Mouse (Mus musculus) liver, postnatal 0 days (tissue): ENCODE results near the gene Sart3. TPM values are rescaled to one million over a fixed set of nuclear protein-coding genes. Genes with fewer than 3 reads are reported as not detected.

ENCODE experiments used
- ATAC-seq: fragments of 200-750 bp; cut with Nextera tagmentation; 2 replicates; pipeline ENCODE4 v1.8.0; 2017; ENCODE audit warnings: mild to moderate bottlenecking, moderate library complexity
- DNase-seq: peaks from one replicate; pipeline ENCODE4 v3.0.0-alpha.2; 2016
- H3K27ac ChIP-seq: fragments of 300-500 bp; sonication (generic); 2 replicates; pipeline ENCODE4 v1.5.1; 2014; ENCODE audit warnings: antibody characterized with exemption, moderate library complexity, mild to moderate bottlenecking, low read depth
- H3K27me3 ChIP-seq: fragments of 300-500 bp; sonication (generic); 2 replicates; pipeline ENCODE4 v1.6.1; 2014; ENCODE audit warnings: low read length, control low read depth, mixed read lengths; ENCODE audit not compliant: insufficient read depth
- H3K36me3 ChIP-seq: fragments of 300-500 bp; sonication (generic); replicated peaks from 2 replicates; pipeline ENCODE4 v1.6.1; 2014; ENCODE audit warnings: mild to moderate bottlenecking, control low read depth, low read length, moderate library complexity, mixed read lengths; ENCODE audit not compliant: insufficient read depth
- H3K4me1 ChIP-seq: fragments of 300-500 bp; sonication (generic); 2 replicates; pipeline ENCODE4 v1.6.1; 2014; ENCODE audit warnings: antibody characterized with exemption, mild to moderate bottlenecking, control low read depth; ENCODE audit not compliant: insufficient read depth
- H3K4me2 ChIP-seq: fragments of 300-500 bp; sonication (generic); 2 replicates; pipeline ENCODE4 v1.6.1; 2014; ENCODE audit warnings: low read depth, mild to moderate bottlenecking, low read length, moderate library complexity, mixed read lengths
- H3K4me3 ChIP-seq: fragments of 300-500 bp; sonication (generic); 2 replicates; pipeline ENCODE4 v1.5.1; 2014; ENCODE audit warnings: low read depth, low read length
- H3K9ac ChIP-seq: fragments of 300-500 bp; sonication (generic); replicated peaks from 2 replicates; pipeline ENCODE4 v1.6.1; 2014; ENCODE audit warnings: mild to moderate bottlenecking, moderate library complexity
- H3K9me3 ChIP-seq: fragments of 300-500 bp; sonication (generic); 2 replicates; pipeline ENCODE4 v1.6.1; 2016; ENCODE audit warnings: mild to moderate bottlenecking, control low read depth, low read length, mixed read lengths
- CTCF ChIP-seq: sonication (generic); IDR thresholded peaks from 2 replicates; pipeline ENCODE4 v1.5.1; 2016; ENCODE audit warnings: antibody characterized with exemption, low read depth
- EP300 ChIP-seq: IDR thresholded peaks from 2 replicates; pipeline ENCODE4 v1.6.1; 2016; ENCODE audit warnings: antibody characterized with exemption, low read depth, mild to moderate bottlenecking
- WGBS: fragments of 180-500 bp; shearing (Covaris S2); extraction: QIAGEN DNeasy Blood & Tissue Kit; methylation state at CpG from one replicate; pipeline ENCODE4 v1.1.7; 2014; ENCODE audit not compliant: insufficient replicate concordance; 5-methylcytosine and 5-hydroxymethylcytosine counted together
- polyA plus RNA-seq: library from polyadenylated mRNA; unstranded; fragments of >200 nt; fragmentation: Nextera tagmentation; extraction: Ambion mirVana; gene quantifications from 2 replicates; pipeline ENCODE4 v1.2.1, GENCODE M21; 2015

Gene Sart3
- polyA plus RNA-seq, 1 experiment from 2014 or later: 7.9 TPM

- H3K4me2 ChIP-seq: peak overlapping the region; percentile 97
- peaks cover 37% of the 10 kb centered on the region for H3K36me3 ChIP-seq
- TF ChIP-seq EP300: no peak
- TF ChIP-seq CTCF: peak; percentile 99
- H3K27ac ChIP-seq: peak overlapping the region; percentile 76
- peak overlapping the region; percentile 85 for H3K9ac ChIP-seq
- H3K4me1 ChIP-seq: peaks cover 29% of the 10 kb centered on the region
- 0% methylated on average over 7 of the region's 7 CpGs for WGBS
- H3K27me3 ChIP-seq: no peaks in the 10 kb centered on the region
- peak; percentile 37 for ATAC-seq
- no peaks in the 10 kb centered on the region for H3K9me3 ChIP-seq
- peak; percentile 94 for DNase-seq
- peak overlapping the region; percentile 88 for H3K4me3 ChIP-seq
These were observed 1.4 kb upstream of the Sart3 start for GRCm38 (mm10) chr5:113773664-113774063.

DNA sequence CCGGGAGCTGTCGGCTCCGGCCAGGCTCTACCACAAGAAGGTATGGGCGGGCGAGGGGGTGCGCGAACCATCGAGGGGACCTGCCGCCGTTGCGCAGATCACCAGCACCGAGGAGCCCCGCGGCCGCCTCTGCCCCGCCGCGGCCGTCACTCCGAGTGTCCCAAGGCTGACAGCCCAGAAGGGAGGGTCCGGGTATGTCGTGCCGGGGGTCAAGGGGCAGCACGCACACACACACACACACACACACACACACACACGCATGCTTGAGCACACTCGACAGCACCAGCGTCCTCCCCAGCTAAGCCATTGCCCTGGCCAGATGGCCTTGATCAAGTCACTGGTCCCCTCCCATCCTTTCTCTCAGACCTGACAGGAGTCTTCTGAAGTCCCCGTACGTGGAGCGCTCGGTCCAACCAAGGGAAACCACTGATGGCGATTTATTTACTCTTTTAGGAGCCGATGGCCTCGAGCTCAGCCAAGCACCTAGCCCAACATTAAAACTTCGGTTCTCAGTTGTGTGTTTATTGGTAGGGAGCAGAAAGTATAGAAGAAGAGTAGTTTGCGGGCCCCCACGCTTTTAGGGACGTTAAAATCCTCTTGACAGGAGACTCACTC, 702 bp upstream of the Sart3 start:
- H3K36me3 ChIP-seq: peaks cover 34% of the 10 kb centered on the region
- H3K27ac ChIP-seq: peak overlapping the region; percentile 76
- no peaks in the 10 kb centered on the region for H3K9me3 ChIP-seq
- H3K27me3 ChIP-seq: no peaks in the 10 kb centered on the region
- TF ChIP-seq EP300 (no peak), CTCF (no peak)
- peak overlapping the region; percentile 88 for H3K4me3 ChIP-seq
- H3K9ac ChIP-seq: peak overlapping the region; percentile 85
- WGBS: 2% methylated on average over 29 of the region's 38 CpGs
- peak overlapping the region; percentile 97 for H3K4me2 ChIP-seq
- ATAC-seq (peak; percentile 14), DNase-seq (no peak)
- peaks cover 29% of the 10 kb centered on the region for H3K4me1 ChIP-seq

DNA sequence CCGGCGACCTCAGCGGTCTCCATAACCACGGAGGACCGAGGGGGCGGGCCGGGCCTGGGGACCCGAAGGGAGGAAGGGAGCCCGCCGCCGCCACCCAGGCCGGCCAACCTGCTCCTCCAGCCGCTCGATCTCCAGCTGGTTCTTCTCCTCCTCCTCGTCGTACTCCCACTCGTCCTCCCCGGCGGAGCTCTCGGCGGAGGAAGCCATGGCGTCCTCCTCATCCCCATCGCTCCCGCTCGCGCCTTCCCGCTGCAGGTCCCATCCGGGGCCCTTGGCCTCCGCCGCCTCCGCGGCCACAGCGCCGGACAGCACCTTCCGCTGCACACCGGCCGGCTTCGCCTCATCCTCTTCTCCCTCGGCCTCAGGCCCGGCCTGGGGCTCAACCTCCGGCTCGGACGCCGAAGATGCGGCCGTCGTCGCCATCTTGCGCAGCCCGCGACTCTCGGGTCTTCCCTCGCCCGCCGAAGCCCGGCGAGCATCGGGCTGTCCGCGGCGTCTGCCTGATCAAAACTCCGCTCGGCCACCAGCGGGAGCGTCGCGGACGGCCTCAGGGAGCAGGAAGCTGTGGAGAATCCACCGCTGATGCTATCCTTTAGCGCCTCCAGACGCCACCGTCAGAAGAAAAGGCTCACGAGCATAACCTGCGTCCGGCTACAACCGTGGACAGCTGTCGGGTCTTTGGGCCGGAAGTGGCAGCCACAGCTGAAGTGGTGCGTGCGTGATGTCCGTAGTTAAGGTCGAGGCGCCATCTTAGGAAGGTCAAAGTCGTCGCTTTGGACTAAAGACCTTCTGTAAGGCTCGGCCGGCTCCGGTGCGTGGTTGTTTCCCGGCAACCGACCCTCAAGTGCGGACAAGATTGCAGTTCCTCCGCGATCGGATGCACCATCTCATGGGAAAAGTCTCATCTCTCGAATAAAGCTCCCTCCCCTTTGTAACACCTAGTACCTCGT, 822 bp downstream of the Sart3 start:
- WGBS: under 1% methylated on average over 93 of the region's 97 CpGs
- Histone ChIP-seq H3K27me3 (no peaks in the 10 kb centered on the region), H3K36me3 (peaks cover 25% of the 10 kb centered on the region), H3K4me2 (peak overlapping the region; percentile 97), H3K9me3 (no peaks in the 10 kb centered on the region), H3K4me3 (peak overlapping the region; percentile 88), H3K9ac (peak overlapping the region; percentile 93), H3K4me1 (peaks cover 29% of the 10 kb centered on the region), H3K27ac (peak overlapping the region; percentile 92)
- TF ChIP-seq EP300 (peak; percentile 90), CTCF (no peak)
- peak; percentile 82 for ATAC-seq
- DNase-seq: peak; percentile 87

DNA sequence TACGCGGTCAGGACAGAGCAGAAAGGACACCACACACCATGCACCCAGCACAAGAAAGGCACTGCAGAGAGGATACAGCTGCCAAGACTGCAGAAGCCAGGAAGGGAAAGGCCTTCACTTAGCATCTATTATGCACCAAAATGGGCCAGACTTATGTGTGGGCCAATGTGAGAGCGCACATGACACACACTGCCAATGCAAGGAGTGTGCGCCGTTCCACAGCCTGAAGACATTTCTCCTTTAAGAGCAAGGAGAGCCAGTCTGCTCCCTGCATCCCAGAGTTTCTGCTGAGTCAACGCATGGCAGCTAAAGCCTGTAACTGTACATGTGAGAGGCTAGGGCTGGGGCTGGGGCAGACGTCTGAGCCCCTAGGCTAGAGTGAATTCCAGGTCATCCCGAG, 3.5 kb downstream of the Sart3 start:
- no peak for DNase-seq

GRCm38 (mm10) chr5:113765641-113766526, 6.4 kb downstream of the Sart3 start:
- Histone ChIP-seq H3K4me3 (no peak overlapping the region), H3K4me2 (no peak overlapping the region), H3K27me3 (no peaks in the 10 kb centered on the region), H3K9ac (no peak overlapping the region), H3K27ac (no peak overlapping the region), H3K9me3 (no peaks in the 10 kb centered on the region), H3K4me1 (peaks cover 10% of the 10 kb centered on the region), H3K36me3 (peaks cover 34% of the 10 kb centered on the region)
- DNase-seq: no peak
- no peak for TF ChIP-seq CTCF
- no peak for TF ChIP-seq EP300
- no peak for ATAC-seq
- 75% methylated on average over 13 of the region's 13 CpGs for WGBS

More for the DNA sequence above, 3.5 kb downstream of the Sart3 start:
- peaks cover 12% of the 10 kb centered on the region for H3K36me3 ChIP-seq
- no peak for ATAC-seq
- H3K27me3 ChIP-seq: no peaks in the 10 kb centered on the region
- H3K9ac ChIP-seq: no peak overlapping the region
- no peak overlapping the region for H3K4me2 ChIP-seq
- no peak for TF ChIP-seq EP300
- no peak for TF ChIP-seq CTCF
- no peaks in the 10 kb centered on the region for H3K9me3 ChIP-seq
- 85% methylated on average over 8 of the region's 8 CpGs for WGBS
- peaks cover 21% of the 10 kb centered on the region for H3K4me1 ChIP-seq
- no peak overlapping the region for H3K27ac ChIP-seq
- no peak overlapping the region for H3K4me3 ChIP-seq

DNA sequence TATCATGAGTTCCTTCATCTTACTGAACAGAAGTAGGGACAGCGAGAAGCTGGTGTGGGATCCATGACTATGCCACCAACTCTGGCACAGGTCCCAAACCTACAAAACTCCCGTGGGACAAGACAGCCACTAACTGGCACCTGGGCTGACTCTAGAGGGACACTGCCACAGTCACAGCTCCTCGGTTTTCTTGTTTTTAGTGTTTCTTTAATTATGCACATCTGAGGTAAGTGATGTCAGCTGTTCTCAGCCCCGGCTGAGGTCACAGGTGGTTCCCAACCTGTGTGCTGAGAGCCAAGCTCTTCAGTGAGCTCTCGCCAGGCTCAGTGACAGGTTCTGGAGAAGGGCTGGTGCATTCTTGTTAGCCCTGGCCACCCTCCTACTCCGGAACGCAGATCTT, 7.9 kb downstream of the Sart3 start:
- no peak overlapping the region for H3K4me2 ChIP-seq
- H3K9me3 ChIP-seq: no peaks in the 10 kb centered on the region
- no peaks in the 10 kb centered on the region for H3K27me3 ChIP-seq
- H3K4me1 ChIP-seq: no peaks in the 10 kb centered on the region
- H3K9ac ChIP-seq: no peak overlapping the region
- TF ChIP-seq CTCF: no peak
- no peak for DNase-seq
- no peak for ATAC-seq
- peaks cover 47% of the 10 kb centered on the region for H3K36me3 ChIP-seq
- H3K4me3 ChIP-seq: no peak overlapping the region
- 82% methylated on average over 7 of the region's 7 CpGs for WGBS
- H3K27ac ChIP-seq: no peak overlapping the region
